25 mouse cellular contexts compared by ENCODE assay signal in genomic region chr15:5121535-5122313, GRCm38 (mm10). TPM values are rescaled to one million over a fixed set of nuclear protein-coding genes. Genes with fewer than 3 reads are reported as not detected.
DNase-seq lines count a peak whose midpoint lies in the region; ATAC-seq and TF ChIP-seq lines count a peak whose summit lies in the region.
"Had no signal": no experiment of that assay in that cellular context is flagged by ENCODE, and none has a peak within 500 bp of the region (broad histone marks: within the 10 kb centered on the region; RNA-seq: fewer than 3 reads in every experiment).

No protein-coding gene starts in this region.

- no peak for TF ChIP-seq EP300 in stomach, postnatal 0 days (optimal IDR thresholded peaks at IDR 0.05)

- 83% methylated on average over 12 of the region's 12 CpGs for WGBS in liver, adult 2 months
- 84% methylated on average over 12 of the region's 12 CpGs for WGBS in stomach, postnatal 0 days
- WGBS in lung, adult 2 months = 90% methylated on average over 12 of the region's 12 CpGs

- no peak overlapping the region for H3K27ac ChIP-seq in liver, adult 2 months (replicated peaks; ENCODE audit: insufficient read depth, low read depth, low read length)
- H3K27ac ChIP-seq in brown adipose tissue, adult 24 weeks (replicated peaks; ENCODE audit: low read depth, low read length) = 0 out of 2 replicates have a peak overlapping the region, but pooled peaks have one; percentile 38
- H3K27ac ChIP-seq in stomach, postnatal 0 days (replicated peaks) = 0 out of 2 replicates have a peak overlapping the region, but pooled peaks have one; percentile 6
- H3K27ac ChIP-seq: embryonic facial prominence, embryonic 15.5 days; heart, embryonic 10.5 days; hindbrain, embryonic 13.5 days; kidney, postnatal 0 days; layer of hippocampus, adult 2 months; limb, embryonic 15.5 days had no signal

- TF ChIP-seq POLR2A in liver, adult 2 months (IDR thresholded peaks at IDR 0.05; ENCODE audit: extremely low read depth, insufficient read depth, low read length) = no peak
- no peak for TF ChIP-seq POLR2A in lung, adult 2 months (IDR thresholded peaks at IDR 0.05; ENCODE audit: borderline replicate concordance, extremely low read depth, low read depth, low read length)

- no peak overlapping the region for H3K4me3 ChIP-seq in liver, adult 2 months (ENCODE audit: insufficient read depth, low read depth, low read length)
- no peak overlapping the region for H3K4me3 ChIP-seq in brown adipose tissue, adult 24 weeks (ENCODE audit: insufficient read depth, low read depth, low read length)
- no peak overlapping the region for H3K4me3 ChIP-seq in stomach, postnatal 0 days (ENCODE audit: low read depth, low read length)
- no peak overlapping the region for H3K4me3 ChIP-seq in lung, adult 2 months (replicated peaks; ENCODE audit: extremely low read depth, low read depth, low read length)
- H3K4me3 ChIP-seq: embryonic facial prominence, embryonic 15.5 days; heart, embryonic 10.5 days; hindbrain, embryonic 13.5 days; layer of hippocampus, adult 2 months; limb, embryonic 15.5 days had no signal

- TF ChIP-seq CTCF in liver, adult 2 months (IDR thresholded peaks at IDR 0.05; ENCODE audit: low read depth, low read length) = no peak
- no peak for TF ChIP-seq CTCF in stomach, postnatal 0 days (IDR thresholded peaks at IDR 0.05; ENCODE audit: low read depth)
- no peak for TF ChIP-seq CTCF in lung, adult 2 months (IDR thresholded peaks at IDR 0.05; ENCODE audit: insufficient read depth, low read length)

- H3K79me2 ChIP-seq in liver, adult 2 months (ENCODE audit: control insufficient read depth, insufficient read depth, low read length) = peaks cover 2% of the 10 kb centered on the region

- ATAC-seq in stomach, postnatal 0 days (ENCODE audit: low FRiP score, low TSS enrichment) = no peak
- ATAC-seq: forebrain, embryonic 16.5 days had no signal

- no peak overlapping the region for H3K9ac ChIP-seq in liver, adult 2 months (ENCODE audit: low read depth, low read length)
- H3K9ac ChIP-seq in stomach, postnatal 0 days (ENCODE audit: low read length) = no peak overlapping the region
- H3K9ac ChIP-seq: embryonic facial prominence, embryonic 15.5 days; hindbrain, embryonic 13.5 days; limb, embryonic 15.5 days had no signal

- DNase-seq in adrenal gland, postnatal 36 days = peak; percentile 13 to 17
- DNase-seq in adrenal gland, postnatal 10 days = no peak
- peak; percentile 69 for DNase-seq in liver, adult 2 months (ENCODE audit: extremely low read depth, low read depth, low spot score)
- DNase-seq in liver = no peak
- DNase-seq in stomach, postnatal 0 days (ENCODE audit: low spot score) = no peak
- DNase-seq in gastrocnemius, postnatal 14 days = no peak
- no peak for DNase-seq in lung, adult 2 months
- DNase-seq: adrenal gland, adult 2 months; cerebellum, adult 11 months; cerebellum, postnatal 14 days; embryo, embryonic 11 days; heart, postnatal 10 days; lung, postnatal 10 days; midbrain, embryonic 14.5 days; right cerebral cortex, postnatal 25 days; thymus, postnatal 14 days had no signal

- H3K4me1 ChIP-seq in liver, adult 2 months (ENCODE audit: control insufficient read depth, insufficient read depth, low read length) = peaks cover 3% of the 10 kb centered on the region; the same call in 1 of the 2 replicates
- peaks cover 6% of the 10 kb centered on the region; the same call in 1 of the 2 replicates for H3K4me1 ChIP-seq in brown adipose tissue, adult 24 weeks (ENCODE audit: control insufficient read depth, insufficient read depth, insufficient read length, low read length)
- H3K4me1 ChIP-seq in stomach, postnatal 0 days (replicated peaks; ENCODE audit: control insufficient read depth, insufficient read depth) = no peaks in the 10 kb centered on the region; the same call in 1 of the 2 replicates
- H3K4me1 ChIP-seq in lung, adult 2 months (ENCODE audit: control insufficient read depth, insufficient read depth, low read length) = no peaks in the 10 kb centered on the region; the same call in 1 of the 2 replicates

- H3K9me3 ChIP-seq in stomach, postnatal 0 days (ENCODE audit: control insufficient read depth, low read length) = no peaks in the 10 kb centered on the region
- H3K9me3 ChIP-seq: embryonic facial prominence, embryonic 15.5 days; heart, embryonic 10.5 days; hindbrain, embryonic 13.5 days; limb, embryonic 15.5 days had no signal

- H3K27me3 ChIP-seq in liver, adult 2 months (ENCODE audit: control insufficient read depth, insufficient read depth, low read length) = no peaks in the 10 kb centered on the region
- no peaks in the 10 kb centered on the region for H3K27me3 ChIP-seq in stomach, postnatal 0 days (ENCODE audit: control insufficient read depth, insufficient read depth, low read length)
- H3K27me3 ChIP-seq: embryonic facial prominence, embryonic 15.5 days; hindbrain, embryonic 13.5 days; limb, embryonic 15.5 days had no signal

- peaks cover 37% of the 10 kb centered on the region for H3K36me3 ChIP-seq in liver, adult 2 months (ENCODE audit: control insufficient read depth, insufficient read depth, low read length)
- peaks cover 10% of the 10 kb centered on the region; the same call in 1 of the 2 replicates for H3K36me3 ChIP-seq in stomach, postnatal 0 days (ENCODE audit: control insufficient read depth, insufficient read depth, low read length)

- intact Hi-C loops in gastrocnemius, postnatal 14 days (cut with DNase I; ENCODE audit: low total_unique reads) = no loop called here

- H3K4me2 ChIP-seq in stomach, postnatal 0 days (replicated peaks; ENCODE audit: low read depth) = no peak overlapping the region
- H3K4me2 ChIP-seq: embryonic facial prominence, embryonic 15.5 days; hindbrain, embryonic 13.5 days; limb, embryonic 15.5 days had no signal

RNA-seq across cellular contexts. Expression of gene Rpl37, which starts 5.3 kb away (rescaled TPM):
- 100 to 1,000 TPM; 399 to 467 TPM for total RNA-seq in adrenal gland, postnatal 36 days (2021)
- 100 to 1,000 TPM; 429 to 446 TPM for total RNA-seq in adrenal gland, postnatal 10 days (2021)
- 386 and 436 TPM in 2 replicates for total RNA-seq in liver, adult 2 months (2014; rRNA removed)
- polyA plus RNA-seq in liver, adult 2 months (2012; rRNA removed) = 282 and 301 TPM in 2 replicates
- 272 and 605 TPM in 2 replicates for polyA plus RNA-seq in brown adipose tissue, adult 24 weeks (2012; ENCODE audit: insufficient read depth, insufficient read length, missing spikeins)
- polyA plus RNA-seq in stomach, postnatal 0 days (2015; fragmentation: Nextera tagmentation; extraction: Ambion mirVana) = 661 and 725 TPM in 2 replicates
- 100 to 1,000 TPM; 256 to 280 TPM for total RNA-seq in gastrocnemius, postnatal 14 days (2021)
- 611 and 778 TPM in 2 replicates for polyA plus RNA-seq in lung, adult 2 months (2012; rRNA removed)

RNA-seq across cellular contexts. Expression of gene Card6, which starts 13.4 kb away (rescaled TPM):
- total RNA-seq in adrenal gland, postnatal 36 days (2021) = 1 to 10 TPM; 6.5 to 7.4 TPM
- total RNA-seq in adrenal gland, postnatal 10 days (2021) = 1 to 10 TPM; 9.3 TPM
- total RNA-seq in liver, adult 2 months (2014; rRNA removed) = 6.8 and 7.5 TPM in 2 replicates
- polyA plus RNA-seq in liver, adult 2 months (2012; rRNA removed) = 2.5 TPM in 2 replicates
- 1.6 and 2.4 TPM in 2 replicates for polyA plus RNA-seq in brown adipose tissue, adult 24 weeks (2012; ENCODE audit: insufficient read depth, insufficient read length, missing spikeins)
- polyA plus RNA-seq in stomach, postnatal 0 days (2015; fragmentation: Nextera tagmentation; extraction: Ambion mirVana) = 1.4 and 1.8 TPM in 2 replicates
- total RNA-seq in gastrocnemius, postnatal 14 days (2021) = 1 to 10 TPM; 1.4 to 1.8 TPM
- polyA plus RNA-seq in lung, adult 2 months (2012; rRNA removed) = 3.1 and 3.3 TPM in 2 replicates

RNA-seq across cellular contexts. Expression of gene Prkaa1, which starts 21.9 kb away (rescaled TPM):
- 10 to 100 TPM; 35.1 to 39.9 TPM for total RNA-seq in adrenal gland, postnatal 36 days (2021)
- 10 to 100 TPM; 27.8 to 31.8 TPM for total RNA-seq in adrenal gland, postnatal 10 days (2021)
- 6.3 and 7.8 TPM in 2 replicates for total RNA-seq in liver, adult 2 months (2014; rRNA removed)
- 1.8 and 1.9 TPM in 2 replicates for polyA plus RNA-seq in liver, adult 2 months (2012; rRNA removed)
- 18.6 and 23.4 TPM in 2 replicates for polyA plus RNA-seq in brown adipose tissue, adult 24 weeks (2012; ENCODE audit: insufficient read depth, insufficient read length, missing spikeins)
- polyA plus RNA-seq in stomach, postnatal 0 days (2015; fragmentation: Nextera tagmentation; extraction: Ambion mirVana) = 13.7 and 13.9 TPM in 2 replicates
- total RNA-seq in gastrocnemius, postnatal 14 days (2021) = 10 to 100 TPM; 13.5 to 13.8 TPM
- 4.3 and 7.6 TPM in 2 replicates for polyA plus RNA-seq in lung, adult 2 months (2012; rRNA removed)

RNA-seq across cellular contexts. Expression of gene C7, which starts 58.2 kb away (rescaled TPM):
- 10 to 100 TPM; 10.8 to 22.5 TPM for total RNA-seq in adrenal gland, postnatal 36 days (2021)
- total RNA-seq in adrenal gland, postnatal 10 days (2021) = 1 to 10 TPM; 6.4 to 6.6 TPM
- 0.46 and 0.94 TPM in 2 replicates for total RNA-seq in liver, adult 2 months (2014; rRNA removed)
- polyA plus RNA-seq in liver, adult 2 months (2012; rRNA removed) = 0.11 and 0.22 TPM in 2 replicates
- 8.4 and 12.2 TPM in 2 replicates for polyA plus RNA-seq in brown adipose tissue, adult 24 weeks (2012; ENCODE audit: insufficient read depth, insufficient read length, missing spikeins)
- polyA plus RNA-seq in stomach, postnatal 0 days (2015; fragmentation: Nextera tagmentation; extraction: Ambion mirVana) = 0.04 and 0.06 TPM in 2 replicates
- total RNA-seq in gastrocnemius, postnatal 14 days (2021) = under 1 TPM; 0.16 TPM
- 36.2 and 39.7 TPM in 2 replicates for polyA plus RNA-seq in lung, adult 2 months (2012; rRNA removed)
- total RNA-seq: megakaryocyte progenitor cell, adult 5-6 weeks had no signal
- polyA plus RNA-seq: embryonic facial prominence, embryonic 15.5 days; hindbrain, embryonic 13.5 days had no signal

Comparison
In these comparisons a context has a peak if more than half of its experiments do, and no peak if none do; other contexts are left out.
1. DNase-seq: peak in adrenal gland, postnatal 36 days (2 of 2) and liver, adult 2 months (single experiment); none in adrenal gland, postnatal 10 days (single experiment), liver (single experiment), stomach, postnatal 0 days (single experiment), gastrocnemius, postnatal 14 days (single experiment) and lung, adult 2 months (single experiment).